Mouse (Mus musculus) embryonic facial prominence, embryonic 12.5 days (tissue): ENCODE data around the gene Ldoc1. TPM values are rescaled to one million over a fixed set of nuclear protein-coding genes. Genes with fewer than 3 reads are reported as not detected.

ENCODE experiments used
- ATAC-seq: fragments of 200-750 bp; cut with Nextera tagmentation; 2 replicates; pipeline ENCODE4 v1.8.0; 2017; ENCODE audit not compliant: insufficient number of reproducible peaks, insufficient read depth, low FRiP score, low TSS enrichment
- H3K27ac ChIP-seq: fragments of 300-500 bp; sonication (generic); 2 replicates; pipeline ENCODE4 v1.5.1; 2016; ENCODE audit warnings: mild to moderate bottlenecking
- H3K27me3 ChIP-seq: fragments of 300-500 bp; sonication (generic); 2 replicates; pipeline ENCODE4 v1.6.1; 2016; ENCODE audit warnings: mild to moderate bottlenecking, moderate library complexity
- H3K36me3 ChIP-seq: fragments of 300-500 bp; sonication (generic); 2 replicates; pipeline ENCODE4 v1.6.1; 2016; ENCODE audit warnings: mild to moderate bottlenecking
- H3K4me1 ChIP-seq: fragments of 300-500 bp; sonication (generic); 2 replicates; pipeline ENCODE4 v1.6.1; 2016
- H3K4me2 ChIP-seq: fragments of 300-500 bp; sonication (generic); replicated peaks from 2 replicates; pipeline ENCODE4 v1.6.1; 2016; ENCODE audit warnings: mild to moderate bottlenecking, moderate library complexity
- H3K4me3 ChIP-seq: fragments of 300-500 bp; sonication (generic); 2 replicates; pipeline ENCODE4 v1.5.1; 2016; ENCODE audit warnings: mild to moderate bottlenecking
- H3K9ac ChIP-seq: fragments of 300-500 bp; sonication (generic); 2 replicates; pipeline ENCODE4 v1.6.1; 2016; ENCODE audit warnings: mild to moderate bottlenecking, moderate library complexity
- H3K9me3 ChIP-seq: fragments of 300-500 bp; sonication (generic); 2 replicates; pipeline ENCODE4 v1.6.1; 2016; ENCODE audit warnings: mild to moderate bottlenecking, moderate library complexity
- WGBS: fragments of 180-500 bp; shearing (Covaris S2); methylation state at CpG from one replicate; pipeline ENCODE4 v1.1.7; 2016; 5-methylcytosine and 5-hydroxymethylcytosine counted together
- polyA plus RNA-seq: library from polyadenylated mRNA; unstranded; fragments of >200 nt; fragmentation: Nextera tagmentation; extraction: Ambion mirVana; gene quantifications from 2 replicates; pipeline ENCODE4 v1.2.1, GENCODE M21; 2016

Gene Ldoc1
- 0.50 and 1.5 TPM in 2 replicates for polyA plus RNA-seq

GRCm38 (mm10) chrX:61709302-61710033 lies at the start of gene Ldoc1:
Gene Ldoc1, plus strand, starts transcription at chrX:61709497.
- Histone ChIP-seq H3K4me1 (no peaks in the 10 kb centered on the region), H3K4me2 (peak within 1 kb of the TSS; percentile 58), H3K27me3 (no peaks in the 10 kb centered on the region), H3K9me3 (no peaks in the 10 kb centered on the region), H3K36me3 (no peaks in the 10 kb centered on the region), H3K9ac (no peak within 1 kb of the TSS), H3K4me3 (peak within 1 kb of the TSS; percentile 33), H3K27ac (no peak within 1 kb of the TSS)
- WGBS: 39% methylated on average over 34 of the region's 34 CpGs
- ATAC-seq: no peak

- Histone ChIP-seq H3K9ac (no peak overlapping the region), H3K27ac (no peak overlapping the region), H3K9me3 (no peaks in the 10 kb centered on the region), H3K4me1 (no peaks in the 10 kb centered on the region), H3K27me3 (no peaks in the 10 kb centered on the region), H3K4me2 (no peak overlapping the region), H3K4me3 (no peak overlapping the region), H3K36me3 (no peaks in the 10 kb centered on the region)
- 75% methylated on average over 5 of the region's 7 CpGs for whole genome bisulfite sequencing
- no peak for ATAC-seq
Observed at GRCm38 (mm10) chrX:61710131-61710530, 834 bp downstream of the Ldoc1 start.

- H3K27me3 ChIP-seq: no peaks in the 10 kb centered on the region
- H3K36me3 ChIP-seq: no peaks in the 10 kb centered on the region
- H3K4me3 ChIP-seq: no peak overlapping the region
- ATAC-seq: 0 out of 2 replicates have a peak, but pooled peaks have one; percentile 56
- no peaks in the 10 kb centered on the region for H3K4me1 ChIP-seq
- H3K27ac ChIP-seq: no peak overlapping the region
- peak overlapping the region; percentile 27 for H3K4me2 ChIP-seq
- no peak overlapping the region for H3K9ac ChIP-seq
- no peaks in the 10 kb centered on the region for H3K9me3 ChIP-seq
- WGBS: 38% methylated on average over 12 of the region's 12 CpGs
Observed at GRCm38 (mm10) chrX:61722281-61723028, 13.2 kb downstream of the Ldoc1 start.

- no peak overlapping the region for H3K9ac ChIP-seq
- H3K4me2 ChIP-seq: peak overlapping the region; percentile 27
- H3K9me3 ChIP-seq: no peaks in the 10 kb centered on the region
- H3K27ac ChIP-seq: no peak overlapping the region
- no peaks in the 10 kb centered on the region for H3K27me3 ChIP-seq
- H3K4me3 ChIP-seq: no peak overlapping the region
- no peak for ATAC-seq
- 56% methylated on average over 9 of the region's 9 CpGs for WGBS
- H3K36me3 ChIP-seq: no peaks in the 10 kb centered on the region
- H3K4me1 ChIP-seq: no peaks in the 10 kb centered on the region
Observed at GRCm38 (mm10) chrX:61723029-61723980, 14.0 kb downstream of the Ldoc1 start.

- H3K4me3 ChIP-seq: no peak overlapping the region
- H3K4me1 ChIP-seq: no peaks in the 10 kb centered on the region
- ATAC-seq: no peak
- H3K27ac ChIP-seq: no peak overlapping the region
- WGBS: 63% methylated on average over 2 of the region's 2 CpGs
- H3K4me2 ChIP-seq: no peak overlapping the region
- no peak overlapping the region for H3K9ac ChIP-seq
- no peaks in the 10 kb centered on the region for H3K9me3 ChIP-seq
- H3K36me3 ChIP-seq: no peaks in the 10 kb centered on the region
- no peaks in the 10 kb centered on the region for H3K27me3 ChIP-seq
Observed at GRCm38 (mm10) chrX:61727516-61728310, 18.4 kb downstream of the Ldoc1 start.
